Mouse (Mus musculus): Measurements from ENCODE around the gene Gse1.

The Gse1 gene

DNA sequence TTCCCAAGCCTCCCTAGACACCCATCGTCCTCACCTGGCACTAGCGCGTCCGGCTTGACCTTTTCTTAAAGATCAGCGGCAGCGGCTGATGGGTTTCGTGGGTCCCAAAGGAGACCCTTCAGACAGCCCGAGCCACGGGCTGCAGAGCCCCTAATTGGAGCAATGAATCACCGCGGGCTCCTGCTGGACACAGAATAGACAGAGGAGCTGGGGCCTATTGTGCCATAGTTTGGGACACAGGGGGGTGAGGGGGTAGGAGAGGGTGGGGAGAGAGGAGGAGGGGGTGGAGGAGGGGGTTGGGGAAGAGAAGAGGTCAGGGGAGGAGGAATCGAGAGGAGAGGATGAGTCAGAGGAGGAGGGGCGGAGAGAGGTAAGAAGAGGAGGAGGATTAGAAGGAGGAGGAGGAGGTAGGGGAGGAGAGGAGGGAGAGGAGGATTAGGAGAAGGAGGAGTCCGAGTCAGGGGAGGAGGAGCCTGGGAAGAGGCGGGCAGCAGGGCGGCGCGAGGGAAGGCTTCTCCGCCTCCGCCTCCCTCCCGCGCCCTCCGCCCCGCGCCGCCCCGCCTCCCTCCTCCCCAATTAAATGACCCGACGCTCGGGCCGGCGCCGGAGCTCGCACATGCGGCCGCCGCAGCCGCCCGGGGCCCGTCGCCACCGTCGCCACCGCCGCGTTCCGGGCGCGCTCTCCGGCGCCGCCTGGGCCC lies at the start of gene Gse1:
Gse1 (plus strand) TSS at position 566 of the 701 bp plus-strand sequence.
- peak; percentile 76 for DNase-seq (ENCODE audit: low spot score)

DNA sequence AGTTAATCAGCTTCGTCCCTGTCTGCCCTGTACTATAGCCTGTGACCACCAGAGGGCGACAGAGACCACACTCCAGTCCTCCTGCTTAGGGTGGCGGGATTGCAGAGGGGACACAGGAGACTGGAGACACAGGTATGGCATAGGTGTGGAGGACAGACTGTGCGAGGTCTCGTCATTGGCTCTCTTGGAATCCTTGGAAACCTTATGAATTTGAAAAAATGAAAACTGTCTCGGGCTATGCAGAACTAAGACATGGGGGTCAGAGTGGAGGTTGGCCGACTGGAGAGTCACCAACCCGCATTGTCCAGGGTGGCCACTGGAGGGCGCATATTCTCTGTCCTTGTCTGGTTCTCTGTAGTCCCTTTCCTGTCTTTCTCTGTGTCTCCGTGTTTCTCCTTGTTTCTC lies 49.2 kb upstream of the Gse1 start:
- DNase-seq (ENCODE audit: low spot score), result peak; percentile 90

DNA sequence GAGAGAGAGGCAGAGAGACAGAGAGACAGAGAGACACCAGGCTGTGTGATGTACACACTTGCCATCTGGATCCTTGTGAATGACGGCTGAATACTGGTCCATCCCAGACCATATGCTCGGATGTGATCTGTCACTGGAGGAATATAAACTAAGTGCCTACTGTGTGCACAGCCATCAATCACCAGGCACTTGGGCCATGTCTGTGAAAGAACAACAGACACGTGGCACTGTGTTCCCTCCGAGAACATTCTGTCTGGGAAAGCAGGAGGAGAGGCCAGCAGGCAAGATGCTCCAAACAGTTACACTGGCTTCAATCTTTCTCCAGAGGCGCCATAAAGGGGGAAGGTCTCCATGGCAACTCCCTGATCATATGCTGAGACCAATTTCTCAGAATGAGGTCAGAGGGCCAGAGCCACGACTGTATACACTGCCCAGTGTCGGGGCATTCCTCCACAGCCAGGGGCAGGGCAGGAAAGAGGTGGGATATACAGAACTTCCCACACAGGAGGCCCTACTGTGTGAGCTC lies 47.7 kb upstream of the Gse1 start:
- no peak for DNase-seq (ENCODE audit: low spot score)

DNA sequence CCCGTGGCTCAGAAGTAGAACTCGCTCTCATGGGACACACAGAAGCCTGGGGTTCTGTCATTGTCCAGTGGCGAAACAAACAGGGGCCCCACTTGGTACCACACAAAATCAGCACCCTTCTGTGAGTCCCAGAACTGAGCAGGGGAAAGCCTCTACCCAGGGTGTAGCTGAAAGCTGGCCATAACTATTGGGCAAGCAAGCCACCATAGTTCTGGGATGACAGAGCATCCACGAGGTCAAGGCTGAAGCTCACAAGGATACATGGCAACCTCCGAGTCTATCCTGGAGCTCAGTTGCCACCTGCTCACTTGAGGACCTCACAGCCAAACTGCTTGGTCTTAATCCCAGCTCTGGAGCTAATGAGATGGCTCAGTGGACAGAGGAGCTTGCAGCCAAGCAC lies 47.0 kb upstream of the Gse1 start:
- no peak for DNase-seq (ENCODE audit: low spot score)

DNA sequence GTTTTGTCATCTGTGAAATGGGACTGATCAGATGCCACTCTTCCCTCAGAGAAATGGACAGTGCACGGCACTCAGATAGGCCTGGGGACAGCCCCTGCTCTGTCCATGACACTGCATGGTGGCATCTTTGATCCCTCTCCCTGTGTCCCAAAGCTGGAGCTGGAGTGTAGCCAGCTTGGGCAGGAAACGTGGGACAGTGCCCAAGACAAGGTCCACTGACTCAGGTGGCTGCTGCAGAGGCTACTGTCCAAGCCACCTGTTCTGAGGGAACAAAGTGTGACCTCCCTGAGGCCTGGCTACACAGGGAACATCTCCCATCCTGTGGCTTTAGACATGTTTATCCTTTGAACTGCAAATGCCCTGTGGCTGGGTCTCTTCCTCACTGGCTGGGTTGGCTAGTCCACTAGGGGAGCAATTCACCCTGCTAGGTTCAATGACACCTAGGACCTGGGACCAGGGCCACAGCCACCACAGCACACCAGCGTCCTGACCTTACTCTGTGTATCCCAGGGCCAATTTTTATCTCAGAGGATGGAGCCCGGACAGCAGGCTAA lies 46.3 kb upstream of the Gse1 start:
- no peak for DNase-seq (ENCODE audit: low spot score)

DNA sequence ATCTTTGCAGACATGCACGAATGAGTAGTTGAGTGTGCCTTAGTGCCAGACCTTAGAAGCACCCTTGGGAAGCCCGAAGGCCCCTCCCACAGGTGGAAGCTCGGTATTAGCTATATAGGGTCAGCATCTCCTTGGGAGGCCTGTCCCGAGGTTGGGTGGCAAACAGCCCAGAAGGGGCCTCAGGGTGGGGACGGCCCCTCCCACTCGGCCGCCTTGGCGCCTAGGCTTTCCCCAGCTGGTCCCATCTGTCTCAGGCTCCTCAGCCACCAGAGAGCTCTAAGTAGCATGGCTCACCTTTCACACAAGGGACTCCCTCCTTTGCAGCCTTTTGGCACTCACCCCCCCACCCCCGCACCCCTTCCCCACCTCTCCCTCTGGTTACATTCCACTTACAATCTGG lies 43.9 kb upstream of the Gse1 start:
- DNase-seq (ENCODE audit: low spot score), result no peak

DNA sequence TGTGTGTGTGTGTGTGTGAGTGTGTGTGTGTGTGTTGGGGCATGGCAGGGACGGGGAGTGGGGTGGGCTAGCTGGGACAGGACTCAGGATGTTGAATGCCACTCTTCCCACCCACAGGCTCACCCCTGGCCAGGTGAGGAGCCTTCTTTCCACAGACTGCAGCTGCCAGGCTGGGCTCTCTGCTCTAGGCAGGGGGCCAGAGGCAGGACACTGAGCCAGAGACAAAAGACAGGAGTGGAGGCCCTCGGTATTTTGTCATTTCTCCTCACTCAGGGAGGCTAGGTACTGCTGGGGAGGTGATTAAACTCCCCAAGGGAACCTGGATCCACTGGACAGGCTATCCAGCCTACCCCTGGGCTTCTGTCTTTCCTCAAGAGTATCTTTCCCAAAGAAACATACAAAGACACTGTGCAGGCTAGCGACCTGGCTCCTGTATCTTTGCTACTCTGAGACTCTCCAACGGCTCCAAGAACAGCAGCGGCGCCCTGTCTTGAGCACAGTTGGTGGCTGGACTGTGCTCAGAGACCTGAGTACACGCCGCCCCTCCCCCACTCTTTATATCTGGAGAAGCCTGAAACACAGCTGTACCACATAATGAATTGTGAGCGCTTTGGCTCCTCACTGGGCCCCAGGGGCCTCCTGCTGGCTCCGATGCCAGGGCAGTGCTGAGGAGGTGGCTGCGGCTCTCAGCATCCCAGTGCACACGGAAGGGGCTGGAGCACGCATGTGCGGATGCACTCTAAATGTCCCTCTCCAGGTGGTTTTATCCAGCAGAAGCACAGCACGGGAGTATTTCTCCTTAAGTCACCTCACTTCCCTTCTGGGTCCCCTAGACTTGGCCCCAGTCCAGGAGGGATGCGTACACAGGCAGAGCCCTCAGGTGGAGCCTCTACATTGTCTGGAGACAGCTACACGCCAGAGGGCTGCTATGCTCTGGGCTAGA lies 43.1 kb upstream of the Gse1 start:
- DNase-seq (ENCODE audit: low spot score), result no peak

DNA sequence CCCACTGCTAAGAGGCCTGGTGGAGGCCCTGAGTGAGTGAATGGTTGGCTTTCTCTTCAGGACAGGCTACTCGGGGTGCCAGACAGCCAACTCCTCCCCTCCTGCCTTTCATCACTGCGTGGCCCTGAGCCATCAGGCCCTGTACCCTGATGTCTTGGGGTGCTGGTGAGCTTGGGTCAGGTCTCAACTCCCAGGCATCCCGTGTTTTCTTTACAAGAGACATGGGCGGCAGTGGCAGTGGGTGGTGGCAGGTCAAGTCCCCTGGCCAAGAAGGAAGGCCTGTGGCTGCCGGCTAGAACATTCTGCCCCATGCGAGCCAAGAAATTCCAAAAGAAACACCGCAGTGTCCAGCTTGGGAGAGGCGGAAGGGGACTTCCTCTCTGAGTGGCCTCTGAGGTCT lies 41.8 kb upstream of the Gse1 start:
- DNase-seq (ENCODE audit: low spot score), result no peak

DNA sequence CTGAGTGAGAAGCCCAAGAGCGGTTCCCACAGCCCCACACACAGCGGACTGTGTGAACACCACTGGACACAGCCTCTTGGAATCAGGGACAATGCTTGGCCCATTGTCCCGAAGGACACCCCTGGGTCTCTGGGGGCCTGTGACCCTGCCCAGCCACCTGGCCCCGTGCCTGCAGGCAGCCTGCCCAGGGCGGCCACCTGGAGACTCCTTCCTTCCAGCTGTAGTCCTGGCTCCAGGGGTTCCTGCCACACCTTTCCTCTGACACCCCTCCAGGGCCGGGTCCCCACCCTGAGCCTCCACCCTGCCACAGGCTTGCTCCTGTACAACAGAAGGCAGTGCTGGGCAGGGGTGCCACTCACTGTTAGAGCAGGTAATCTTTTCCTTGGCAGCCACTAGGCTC lies 39.7 kb upstream of the Gse1 start:
- no peak for DNase-seq (ENCODE audit: low spot score)

DNA sequence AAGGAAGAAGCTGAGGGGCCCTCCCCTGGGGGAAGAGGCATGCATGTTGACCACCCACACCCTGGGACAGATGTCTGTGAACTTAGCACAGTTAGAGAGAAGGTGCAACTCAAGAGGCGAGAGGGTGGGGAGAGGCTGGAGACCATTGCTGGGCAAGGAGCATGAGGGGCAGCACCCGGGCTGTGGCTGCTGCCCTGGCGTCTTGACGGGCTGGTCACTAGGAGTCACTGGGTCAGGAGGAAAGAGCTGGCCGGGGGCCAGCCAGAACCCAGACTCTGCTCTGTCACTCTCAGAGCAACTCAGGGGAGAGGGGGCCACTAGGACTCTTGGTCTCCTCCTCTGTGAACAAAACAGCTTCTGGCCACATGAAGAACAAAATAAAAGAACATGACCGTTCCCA lies 38.8 kb upstream of the Gse1 start:
- DNase-seq (ENCODE audit: low spot score), result no peak

DNA sequence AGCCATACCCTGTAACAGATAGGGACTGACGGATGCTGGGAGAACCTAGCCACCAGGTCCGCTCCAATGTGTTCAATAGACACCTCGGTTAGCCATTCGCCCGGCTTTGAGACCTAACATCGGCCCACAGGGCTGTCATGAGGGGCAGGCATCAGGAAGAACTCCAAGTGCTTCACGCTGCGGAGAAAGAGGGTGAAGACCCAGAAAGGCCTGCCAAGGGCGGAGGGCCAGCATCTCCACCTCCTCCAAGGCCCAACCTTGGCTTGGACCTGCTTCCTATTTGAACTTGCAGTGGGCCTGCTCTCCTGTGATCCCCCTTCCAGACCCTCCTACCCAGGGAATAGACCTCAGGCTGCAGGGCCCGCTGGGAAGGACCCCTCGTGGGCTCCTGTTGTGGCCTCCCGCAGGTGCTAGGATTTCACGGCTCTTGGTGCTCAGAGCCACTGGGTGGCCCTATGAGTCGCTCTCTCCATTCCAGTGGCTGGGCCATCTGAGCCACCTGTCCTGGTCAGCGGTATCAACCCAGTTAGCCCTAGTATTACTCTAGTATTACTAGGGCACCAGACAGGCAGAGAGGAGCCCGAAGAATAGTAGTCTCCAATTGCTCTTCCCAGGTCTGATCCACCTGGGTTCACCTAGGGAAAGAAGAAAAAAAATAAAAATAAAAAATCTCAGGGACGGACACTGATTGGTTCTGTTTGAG lies 38.0 kb upstream of the Gse1 start:
- no peak for DNase-seq (ENCODE audit: low spot score)

DNA sequence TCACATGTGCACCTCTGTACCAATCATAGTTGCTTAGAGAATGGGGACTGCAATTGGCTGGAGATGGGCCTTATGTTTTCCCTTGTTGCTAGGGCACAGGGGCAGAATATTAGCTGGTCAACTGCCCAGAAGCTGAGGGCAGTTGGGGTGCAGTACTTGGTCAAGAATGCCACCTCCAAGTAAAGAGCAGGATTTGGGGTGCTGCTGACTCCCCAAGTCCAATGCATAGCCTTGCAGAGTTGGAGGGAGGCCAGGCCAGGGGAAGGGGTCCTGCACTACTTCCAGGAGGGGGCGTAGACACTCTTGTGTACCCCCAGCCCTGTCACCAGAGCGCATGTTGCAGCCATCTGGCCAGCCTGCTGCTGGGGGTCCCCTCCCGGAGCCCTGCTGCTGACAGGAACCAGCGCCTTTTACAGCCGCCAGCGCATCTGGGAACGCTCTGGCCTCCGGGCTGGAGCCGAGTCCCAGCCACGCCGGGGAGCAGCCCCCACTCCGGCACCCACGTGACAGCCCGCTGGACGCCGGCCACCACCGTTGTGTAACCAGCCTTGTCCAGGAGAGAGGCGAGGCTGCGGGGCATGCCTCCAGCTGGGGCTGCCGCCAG lies 37.3 kb upstream of the Gse1 start:
- DNase-seq (ENCODE audit: low spot score), result peak; percentile 87

DNA sequence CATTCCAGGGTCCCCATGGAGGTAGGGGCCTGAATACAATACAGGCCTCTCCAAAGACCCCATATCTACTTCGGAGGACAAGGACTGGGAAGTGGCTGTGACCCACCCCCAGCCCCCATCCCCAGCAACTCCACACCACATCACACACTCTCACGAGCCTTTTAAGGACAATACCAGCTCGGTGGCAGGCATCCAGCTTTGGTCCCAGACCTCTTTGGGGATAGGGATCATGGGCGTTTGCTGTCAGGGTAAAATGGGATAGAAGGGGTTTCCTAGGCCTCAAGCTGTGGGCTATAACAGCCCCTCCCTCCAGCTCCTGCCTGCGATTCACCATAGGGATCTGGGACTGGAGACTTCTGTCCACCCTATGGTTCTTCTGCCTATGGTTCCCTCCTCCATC lies 36.6 kb upstream of the Gse1 start:
- DNase-seq (ENCODE audit: low spot score), result no peak

DNA sequence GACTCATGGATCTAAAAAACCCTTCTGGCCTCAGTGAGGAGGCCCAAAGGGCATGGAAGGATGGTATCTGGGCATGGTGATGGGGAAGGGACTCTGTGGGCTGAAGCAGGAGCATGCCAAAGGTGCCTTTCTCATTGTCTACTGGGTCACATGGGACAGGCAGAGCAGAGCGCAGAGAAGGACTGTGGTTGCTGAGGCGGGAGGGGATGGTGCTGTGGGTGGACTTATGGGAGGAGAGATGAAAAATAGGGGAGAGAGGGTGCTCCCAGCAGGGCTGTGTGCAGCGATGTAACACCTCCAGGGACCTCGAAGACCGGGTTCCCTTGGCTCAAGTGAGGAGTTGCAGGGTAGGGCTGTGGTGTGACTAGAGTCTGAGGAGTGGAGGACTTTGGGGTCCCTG lies 36.1 kb upstream of the Gse1 start:
- no peak for DNase-seq (ENCODE audit: low spot score)

DNA sequence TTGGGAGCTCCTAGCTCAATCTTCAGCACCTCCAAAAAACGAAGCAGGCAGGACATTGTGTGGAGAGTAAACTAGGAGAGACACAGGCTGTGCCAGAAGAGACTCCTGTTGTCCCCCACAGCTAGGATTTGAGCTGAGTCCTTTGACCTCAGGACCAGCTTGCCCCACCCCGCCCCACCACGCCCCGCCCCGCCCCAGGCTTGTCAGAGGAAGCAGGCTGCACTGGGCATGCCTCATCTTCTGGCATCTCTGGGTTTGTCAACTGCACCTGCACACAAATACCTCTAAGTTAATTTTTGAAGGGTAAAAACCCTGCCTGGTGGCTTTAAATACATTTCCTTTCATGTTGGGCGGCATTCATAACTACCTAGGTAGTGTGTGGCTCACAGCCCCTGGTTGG lies 26.9 kb upstream of the Gse1 start:
- DNase-seq (ENCODE audit: low spot score), result no peak

DNA sequence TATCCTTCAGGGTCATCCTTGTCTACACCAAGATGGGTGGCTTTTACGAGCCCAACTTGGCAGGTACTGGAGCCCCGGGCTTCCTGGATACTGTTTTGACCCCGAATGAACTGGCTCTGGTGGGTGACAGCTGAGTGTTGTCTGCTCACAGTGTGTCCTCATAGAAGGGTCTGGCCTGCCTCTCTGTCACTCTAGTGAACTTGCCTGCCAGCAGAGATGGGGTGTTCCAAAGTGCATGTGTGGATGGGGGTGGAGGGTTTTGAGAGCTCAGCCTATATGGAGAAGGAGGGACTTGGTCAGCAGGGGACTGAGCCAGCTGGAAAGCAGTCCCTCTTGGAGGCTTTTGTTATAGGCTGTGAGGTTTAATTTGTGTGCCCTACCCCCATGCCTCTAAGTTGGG lies 25.7 kb upstream of the Gse1 start:
- no peak for DNase-seq (ENCODE audit: low spot score)

DNA sequence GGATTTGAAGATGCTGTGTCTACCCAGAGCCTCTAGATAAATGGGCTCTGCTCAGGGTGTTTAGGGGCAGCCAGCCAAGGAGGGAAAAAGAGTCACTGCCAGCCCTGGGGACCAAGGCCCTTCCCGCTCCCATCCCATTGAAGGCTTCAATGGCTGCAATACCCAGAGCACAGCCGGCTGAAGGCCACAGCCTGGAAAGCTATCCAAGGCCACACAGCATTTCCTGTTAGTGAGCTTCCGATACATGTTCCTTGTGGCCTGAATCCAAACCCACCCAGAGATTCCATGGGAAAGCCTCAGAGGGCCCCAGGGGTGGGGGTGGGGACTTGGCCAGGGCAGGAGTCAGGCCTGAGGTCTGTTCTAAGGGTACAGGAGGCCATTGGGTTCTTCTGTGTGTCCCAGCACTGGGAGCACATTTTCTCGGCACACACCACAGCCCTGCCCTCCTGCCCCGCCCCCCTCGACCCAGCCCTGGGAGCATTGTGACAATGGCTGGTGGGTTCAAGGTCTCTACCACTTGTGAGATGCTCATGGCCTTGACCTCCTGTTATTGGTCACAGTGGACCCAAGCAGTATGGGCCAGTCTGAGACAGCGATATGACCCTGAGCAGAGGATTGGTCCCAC lies 23.4 kb upstream of the Gse1 start:
- DNase-seq (ENCODE audit: low spot score), result no peak

DNA sequence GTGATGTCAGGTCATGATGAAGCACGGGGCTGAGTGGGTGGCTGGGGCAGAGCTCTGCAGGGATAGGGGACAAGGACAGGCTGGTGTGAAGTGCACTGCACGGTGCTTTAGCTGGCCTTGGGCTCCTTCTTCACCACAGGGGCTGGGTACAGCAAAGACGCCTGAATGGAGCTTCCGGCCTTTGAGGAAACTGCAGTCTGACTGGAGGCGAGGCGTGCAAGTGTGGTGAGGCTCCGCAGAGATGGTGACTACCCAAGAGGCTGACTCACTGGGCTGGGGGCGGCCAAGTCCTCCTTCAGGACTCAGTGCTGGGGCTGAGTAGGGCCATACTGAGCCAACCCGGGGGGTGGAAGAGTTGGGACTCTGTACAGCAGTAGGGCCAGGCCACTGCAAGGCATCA lies 22.3 kb upstream of the Gse1 start:
- no peak for DNase-seq (ENCODE audit: low spot score)

DNA sequence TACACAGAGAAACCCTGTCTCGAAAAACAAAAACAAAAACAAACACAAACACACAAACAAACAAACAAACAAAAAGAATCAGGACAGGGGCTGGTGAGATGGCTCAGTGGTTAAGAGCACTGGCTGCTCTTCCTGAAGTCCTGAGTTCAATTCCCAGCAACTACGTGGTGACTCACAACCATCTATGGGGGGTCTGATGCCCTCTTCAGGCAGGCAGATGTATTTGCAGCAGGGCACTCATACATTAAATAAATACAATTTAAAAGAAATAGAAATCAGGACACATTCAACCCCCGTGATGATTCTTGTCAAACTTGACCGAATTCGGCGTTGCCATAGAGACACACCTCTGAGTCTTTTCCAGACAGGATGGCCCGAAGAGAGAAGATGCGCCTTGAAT lies 20.9 kb upstream of the Gse1 start:
- no peak for DNase-seq (ENCODE audit: low spot score)

DNA sequence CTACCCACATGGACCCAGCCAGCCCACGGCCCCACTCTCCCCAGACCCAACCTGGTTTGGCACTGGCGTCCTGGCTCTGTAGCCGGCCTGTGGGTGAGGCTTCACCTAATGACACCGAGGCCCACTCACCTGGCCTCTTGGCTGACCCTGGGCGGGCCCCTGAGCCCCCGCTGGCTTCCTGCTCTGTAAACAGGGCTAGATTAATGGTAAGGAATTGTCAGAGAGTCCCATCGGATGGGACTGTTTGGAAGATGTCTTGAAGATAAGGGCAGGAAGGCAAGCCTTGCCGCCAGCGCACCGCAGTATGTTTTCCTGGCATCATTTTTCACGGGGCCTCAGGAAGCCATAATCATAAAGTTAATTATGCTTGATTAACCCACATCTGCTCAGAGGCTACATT lies 20.1 kb upstream of the Gse1 start:
- no peak for DNase-seq (ENCODE audit: low spot score)

DNA sequence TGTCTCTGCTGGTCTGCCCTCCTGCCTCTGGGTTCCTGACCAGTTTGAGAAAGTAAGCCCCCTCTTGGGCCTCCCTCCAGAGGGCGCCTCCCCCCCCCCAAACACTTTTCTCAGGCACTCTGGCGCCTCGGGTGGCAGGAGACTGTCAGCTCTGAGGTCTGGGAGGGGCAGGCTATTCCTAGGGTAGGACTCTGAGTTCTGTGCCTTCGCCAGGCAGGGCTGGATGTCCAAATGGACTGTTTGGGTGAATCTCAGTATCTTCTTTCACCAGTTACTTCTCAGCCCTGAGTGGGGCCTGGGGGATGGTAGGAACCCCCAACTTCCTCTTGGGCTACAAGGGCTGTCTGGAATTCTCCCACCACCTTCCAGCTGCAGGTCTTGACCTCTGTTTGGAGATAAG lies 16.9 kb upstream of the Gse1 start:
- DNase-seq (ENCODE audit: low spot score), result no peak

All from urinary bladder, postnatal 25 days (tissue).